Mouse (Mus musculus): Measurements from ENCODE around the gene Acot8.

The Acot8 gene

GRCm38 (mm10) chr2:164813557-164813956 is 8.9 kb upstream of the Acot8 start:
- 71% methylated on average over 2 of the region's 2 CpGs for WGBS

- WGBS, result 85% methylated on average over 7 of the region's 7 CpGs
Observed at GRCm38 (mm10) chr2:164806614-164807013, 1.9 kb upstream of the Acot8 start.

GRCm38 (mm10) chr2:164805332-164805718 is 643 bp upstream of the Acot8 start:
- under 1% methylated on average over 21 of the region's 21 CpGs for WGBS

GRCm38 (mm10) chr2:164803921-164804313 is 765 bp downstream of the Acot8 start:
- WGBS, result 53% methylated on average over 1 of the region's 1 CpGs

- WGBS, result 87% methylated on average over 16 of the region's 16 CpGs
Observed at GRCm38 (mm10) chr2:164803201-164803920, 1.3 kb downstream of the Acot8 start.

- 79% methylated on average over 13 of the region's 13 CpGs for WGBS
Observed at GRCm38 (mm10) chr2:164800252-164801004, 4.3 kb downstream of the Acot8 start.

GRCm38 (mm10) chr2:164798554-164798953 is 6.1 kb downstream of the Acot8 start:
- 66% methylated on average over 6 of the region's 6 CpGs for WGBS

GRCm38 (mm10) chr2:164795868-164796267 is 8.8 kb downstream of the Acot8 start:
- WGBS, result 74% methylated on average over 4 of the region's 4 CpGs

GRCm38 (mm10) chr2:164794293-164794692 is 10.4 kb downstream of the Acot8 start:
- 17% methylated on average over 5 of the region's 5 CpGs for WGBS

GRCm38 (mm10) chr2:164793772-164794171 is 10.9 kb downstream of the Acot8 start:
- WGBS, result 90% methylated on average over 2 of the region's 2 CpGs

GRCm38 (mm10) chr2:164793236-164793635 is 11.4 kb downstream of the Acot8 start:
- 74% methylated on average over 3 of the region's 3 CpGs for WGBS

GRCm38 (mm10) chr2:164792400-164793190 is 12.1 kb downstream of the Acot8 start:
- WGBS, result 80% methylated on average over 12 of the region's 12 CpGs

- WGBS, result 74% methylated on average over 18 of the region's 18 CpGs
Observed at GRCm38 (mm10) chr2:164791841-164792261, 12.8 kb downstream of the Acot8 start.

GRCm38 (mm10) chr2:164790451-164790850 is 14.2 kb downstream of the Acot8 start:
- whole genome bisulfite sequencing, result 83% methylated on average over 4 of the region's 4 CpGs

GRCm38 (mm10) chr2:164788411-164788810 is 16.3 kb downstream of the Acot8 start:
- WGBS, result 48% methylated on average over 4 of the region's 4 CpGs

- 49% methylated on average over 10 of the region's 10 CpGs for WGBS
Observed at GRCm38 (mm10) chr2:164787779-164788178, 16.9 kb downstream of the Acot8 start.

GRCm38 (mm10) chr2:164787032-164787431 is 17.6 kb downstream of the Acot8 start:
- WGBS, result 67% methylated on average over 3 of the region's 3 CpGs

- 6% methylated on average over 15 of the region's 15 CpGs for WGBS
Observed at GRCm38 (mm10) chr2:164786388-164786885, 18.2 kb downstream of the Acot8 start.

GRCm38 (mm10) chr2:164785481-164786387 is 18.9 kb downstream of the Acot8 start, which contains the start of gene Snx21:
Snx21 (plus strand) TSS chr2:164785823.
- under 1% methylated on average over 81 of the region's 89 CpGs for WGBS

- WGBS, result 7% methylated on average over 7 of the region's 7 CpGs
Observed at GRCm38 (mm10) chr2:164784869-164785420, 19.7 kb downstream of the Acot8 start.

Data from cerebral cortex, adult 2 months (tissue).